Mouse (Mus musculus): Measurements from ENCODE around the gene Bbx.

Gene Bbx

GRCm38 (mm10) chr16:50235231-50235630 is 197.0 kb downstream of the Bbx start:
- no peak for DNase-seq (ENCODE audit: extremely low read depth, low read depth)

GRCm38 (mm10) chr16:50230624-50231023 is 201.6 kb downstream of the Bbx start:
- no peak for DNase-seq (ENCODE audit: extremely low read depth, low read depth)

GRCm38 (mm10) chr16:50228833-50229232 is 203.4 kb downstream of the Bbx start:
- no peak for DNase-seq (ENCODE audit: extremely low read depth, low read depth)

- DNase-seq (ENCODE audit: extremely low read depth, low read depth) = no peak
These were observed 205.9 kb downstream of the Bbx start for GRCm38 (mm10) chr16:50226274-50226673.

GRCm38 (mm10) chr16:50224946-50225345 is 207.2 kb downstream of the Bbx start:
- peak; percentile 38 for DNase-seq (ENCODE audit: extremely low read depth, low read depth)

- no peak for DNase-seq (ENCODE audit: extremely low read depth, low read depth)
These were observed 211.3 kb downstream of the Bbx start for GRCm38 (mm10) chr16:50220734-50221501.

- DNase-seq (ENCODE audit: extremely low read depth, low read depth) = no peak
These were observed 215.1 kb downstream of the Bbx start for GRCm38 (mm10) chr16:50217084-50217483.

- no peak for DNase-seq (ENCODE audit: extremely low read depth, low read depth)
These were observed 220.5 kb downstream of the Bbx start for GRCm38 (mm10) chr16:50211727-50212126.

GRCm38 (mm10) chr16:50211231-50211630 is 221.0 kb downstream of the Bbx start:
- DNase-seq (ENCODE audit: extremely low read depth, low read depth) = no peak

GRCm38 (mm10) chr16:50210742-50211141 is 221.4 kb downstream of the Bbx start:
- no peak for DNase-seq (ENCODE audit: extremely low read depth, low read depth)

- DNase-seq (ENCODE audit: extremely low read depth, low read depth) = peak; percentile 56
These were observed 227.2 kb downstream of the Bbx start for GRCm38 (mm10) chr16:50204944-50205343.

GRCm38 (mm10) chr16:50201546-50202151 is 230.5 kb downstream of the Bbx start:
- no peak for DNase-seq (ENCODE audit: extremely low read depth, low read depth)

GRCm38 (mm10) chr16:50200214-50200613 is 232.0 kb downstream of the Bbx start:
- DNase-seq (ENCODE audit: extremely low read depth, low read depth) = no peak

- no peak for DNase-seq (ENCODE audit: extremely low read depth, low read depth)
These were observed 236.1 kb downstream of the Bbx start for GRCm38 (mm10) chr16:50196118-50196517.

GRCm38 (mm10) chr16:50192626-50193025 is 239.6 kb downstream of the Bbx start:
- no peak for DNase-seq (ENCODE audit: extremely low read depth, low read depth)

- no peak for DNase-seq (ENCODE audit: extremely low read depth, low read depth)
These were observed 243.1 kb downstream of the Bbx start for GRCm38 (mm10) chr16:50189108-50189507.

- DNase-seq (ENCODE audit: extremely low read depth, low read depth) = no peak
These were observed 245.6 kb downstream of the Bbx start for GRCm38 (mm10) chr16:50186604-50187003.

- no peak for DNase-seq (ENCODE audit: extremely low read depth, low read depth)
These were observed 247.1 kb downstream of the Bbx start for GRCm38 (mm10) chr16:50185041-50185440.

GRCm38 (mm10) chr16:50182988-50183387 is 249.2 kb downstream of the Bbx start:
- DNase-seq (ENCODE audit: extremely low read depth, low read depth) = no peak

- no peak for DNase-seq (ENCODE audit: extremely low read depth, low read depth)
These were observed 249.6 kb downstream of the Bbx start for GRCm38 (mm10) chr16:50182561-50182960.

- DNase-seq (ENCODE audit: extremely low read depth, low read depth) = no peak
These were observed 259.4 kb downstream of the Bbx start for GRCm38 (mm10) chr16:50172760-50173159.

- no peak for DNase-seq (ENCODE audit: extremely low read depth, low read depth)
These were observed 261.4 kb downstream of the Bbx start for GRCm38 (mm10) chr16:50170812-50171211.

GRCm38 (mm10) chr16:50167983-50168299 is 264.2 kb downstream of the Bbx start:
- no peak for DNase-seq (ENCODE audit: extremely low read depth, low read depth)

Data from MEL-GATA-1-ER (cell line).